Mouse (Mus musculus): ENCODE measurements around the gene Adgrl3. TPM values are rescaled to one million over a fixed set of nuclear protein-coding genes. Genes with fewer than 3 reads are reported as not detected.

The Adgrl3 gene
- polyA plus RNA-seq, 1 experiment from 2014 or later = 18.8 TPM

DNA sequence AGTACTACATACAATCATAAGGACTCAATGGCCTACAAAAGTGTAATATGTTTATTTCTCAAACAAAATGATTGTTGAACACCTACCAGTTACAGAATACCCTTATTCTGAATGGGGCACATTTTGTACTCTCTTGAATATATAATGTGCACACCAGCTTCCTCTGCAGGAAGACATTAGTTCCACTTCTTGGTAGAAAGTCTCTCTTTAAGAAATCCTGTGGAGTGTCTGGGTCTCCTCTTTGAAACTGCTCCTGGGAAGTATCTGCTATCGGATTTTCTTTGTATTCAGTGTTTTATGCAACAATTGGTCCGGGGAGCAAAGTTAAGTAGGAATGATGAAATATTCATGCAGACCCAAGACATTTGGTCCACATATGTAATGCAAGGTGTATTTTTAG lies 41.0 kb downstream of the Adgrl3 start:
- WGBS = 51% methylated on average over 2 of the region's 2 CpGs
- Histone ChIP-seq H3K4me2 (ENCODE audit: low read depth, low read length) (no peak overlapping the region), H3K4me3 (ENCODE audit: low read depth, low read length) (no peak overlapping the region)

DNA sequence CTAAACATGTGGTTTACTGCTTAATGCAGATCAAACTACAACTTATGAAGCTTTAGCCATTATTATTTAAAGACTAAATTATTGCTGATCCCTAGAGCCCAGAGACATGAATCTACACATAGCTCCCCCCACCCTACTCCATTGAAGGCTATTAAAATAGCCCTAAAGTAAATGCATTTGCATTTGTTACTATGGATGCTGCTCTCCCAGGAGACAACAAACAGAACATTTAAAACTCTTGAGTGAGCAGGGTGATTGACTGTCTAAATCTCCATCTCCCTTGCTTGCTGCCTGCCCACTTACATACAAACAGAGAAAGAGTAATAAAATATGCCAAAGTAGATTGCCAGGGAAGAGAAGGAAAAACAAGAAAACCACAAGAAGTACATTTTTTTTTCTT lies 41.4 kb downstream of the Adgrl3 start:
- Histone ChIP-seq H3K9me3 (replicated peaks; ENCODE audit: control insufficient read depth, low read length) (no peaks in the 10 kb centered on the region), H3K27me3 (ENCODE audit: control insufficient read depth, insufficient read depth, low read length) (no peaks in the 10 kb centered on the region), H3K9ac (replicated peaks; ENCODE audit: low read length) (no peak overlapping the region), H3K4me1 (ENCODE audit: control insufficient read depth, insufficient read depth, low read length) (no peaks in the 10 kb centered on the region), H3K4me2 (ENCODE audit: low read depth, low read length) (no peak overlapping the region), H3K4me3 (ENCODE audit: low read depth, low read length) (no peak overlapping the region), H3K27ac (replicated peaks; ENCODE audit: low read depth, low read length) (no peak overlapping the region), H3K36me3 (replicated peaks; ENCODE audit: control insufficient read depth, insufficient read depth, low read depth, low read length) (no peaks in the 10 kb centered on the region)
- DNase-seq (ENCODE audit: low spot score) (no peak), ATAC-seq (replicated peaks; ENCODE audit: insufficient number of reproducible peaks, low FRiP score, low TSS enrichment, low read depth) (no peak)

More for the DNA sequence above, 41.0 kb downstream of the Adgrl3 start:
- Histone ChIP-seq H3K27ac (replicated peaks; ENCODE audit: low read depth, low read length) (no peak overlapping the region), H3K4me1 (ENCODE audit: control insufficient read depth, insufficient read depth, low read length) (no peaks in the 10 kb centered on the region), H3K27me3 (ENCODE audit: control insufficient read depth, insufficient read depth, low read length) (no peaks in the 10 kb centered on the region), H3K36me3 (replicated peaks; ENCODE audit: control insufficient read depth, insufficient read depth, low read depth, low read length) (no peaks in the 10 kb centered on the region), H3K9ac (replicated peaks; ENCODE audit: low read length) (no peak overlapping the region), H3K9me3 (replicated peaks; ENCODE audit: control insufficient read depth, low read length) (no peaks in the 10 kb centered on the region)
- no peak for DNase-seq (ENCODE audit: low spot score)
- no peak for ATAC-seq (replicated peaks; ENCODE audit: insufficient number of reproducible peaks, low FRiP score, low TSS enrichment, low read depth)

DNA sequence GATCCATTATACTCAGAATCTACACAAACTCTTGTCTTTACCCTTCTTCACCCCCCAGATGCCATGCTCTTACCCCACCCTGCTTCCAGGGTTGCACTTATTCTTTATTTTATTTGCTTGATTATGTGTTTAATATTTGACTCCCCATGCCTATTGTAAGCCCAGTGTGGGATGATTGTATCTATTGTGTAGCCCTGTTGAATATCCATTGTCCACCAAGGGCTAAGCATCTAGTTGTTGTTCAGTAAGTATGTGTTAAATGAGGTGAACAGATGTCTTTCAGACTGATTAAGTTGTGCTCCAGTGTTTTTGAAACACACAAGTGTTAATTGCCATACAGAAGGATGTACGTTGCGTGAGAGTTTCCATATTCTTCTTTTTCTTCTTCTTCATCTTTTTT lies 44.1 kb downstream of the Adgrl3 start:
- Histone ChIP-seq H3K36me3 (replicated peaks; ENCODE audit: control insufficient read depth, insufficient read depth, low read depth, low read length) (no peaks in the 10 kb centered on the region), H3K4me1 (ENCODE audit: control insufficient read depth, insufficient read depth, low read length) (no peaks in the 10 kb centered on the region), H3K27me3 (ENCODE audit: control insufficient read depth, insufficient read depth, low read length) (no peaks in the 10 kb centered on the region), H3K4me3 (ENCODE audit: low read depth, low read length) (no peak overlapping the region), H3K4me2 (ENCODE audit: low read depth, low read length) (no peak overlapping the region), H3K9me3 (replicated peaks; ENCODE audit: control insufficient read depth, low read length) (no peaks in the 10 kb centered on the region), H3K27ac (replicated peaks; ENCODE audit: low read depth, low read length) (no peak overlapping the region), H3K9ac (replicated peaks; ENCODE audit: low read length) (no peak overlapping the region)
- 89% methylated on average over 2 of the region's 2 CpGs for WGBS
- no peak for DNase-seq (ENCODE audit: low spot score)
- ATAC-seq (replicated peaks; ENCODE audit: insufficient number of reproducible peaks, low FRiP score, low TSS enrichment, low read depth) = no peak

DNA sequence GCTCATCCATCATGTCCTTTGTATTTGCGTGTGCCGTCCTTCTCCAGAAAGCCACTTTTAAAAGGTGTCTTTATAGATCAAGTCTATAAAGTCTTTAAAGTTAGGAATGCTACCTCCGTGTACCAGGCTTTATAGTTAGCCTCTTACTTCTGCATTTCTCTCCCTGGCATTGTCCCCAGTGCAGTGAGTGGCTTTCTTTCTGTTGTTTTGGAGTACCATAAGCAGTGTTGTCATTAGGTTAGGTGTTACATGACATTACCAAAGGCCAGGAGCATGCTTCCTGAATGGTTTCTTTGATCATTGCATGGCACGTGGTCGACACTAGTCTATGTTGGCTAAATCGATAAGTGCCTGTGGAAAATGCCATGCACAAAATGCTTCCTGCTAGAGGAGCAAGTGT lies 48.2 kb downstream of the Adgrl3 start:
- DNase-seq (ENCODE audit: low spot score) (no peak), ATAC-seq (replicated peaks; ENCODE audit: insufficient number of reproducible peaks, low FRiP score, low TSS enrichment, low read depth) (no peak)
- Histone ChIP-seq H3K27me3 (ENCODE audit: control insufficient read depth, insufficient read depth, low read length) (no peaks in the 10 kb centered on the region), H3K9ac (replicated peaks; ENCODE audit: low read length) (no peak overlapping the region), H3K4me1 (ENCODE audit: control insufficient read depth, insufficient read depth, low read length) (no peaks in the 10 kb centered on the region), H3K9me3 (replicated peaks; ENCODE audit: control insufficient read depth, low read length) (no peaks in the 10 kb centered on the region), H3K36me3 (replicated peaks; ENCODE audit: control insufficient read depth, insufficient read depth, low read depth, low read length) (no peaks in the 10 kb centered on the region), H3K27ac (replicated peaks; ENCODE audit: low read depth, low read length) (no peak overlapping the region), H3K4me2 (ENCODE audit: low read depth, low read length) (no peak overlapping the region), H3K4me3 (ENCODE audit: low read depth, low read length) (no peak overlapping the region)
- 81% methylated on average over 6 of the region's 6 CpGs for WGBS

DNA sequence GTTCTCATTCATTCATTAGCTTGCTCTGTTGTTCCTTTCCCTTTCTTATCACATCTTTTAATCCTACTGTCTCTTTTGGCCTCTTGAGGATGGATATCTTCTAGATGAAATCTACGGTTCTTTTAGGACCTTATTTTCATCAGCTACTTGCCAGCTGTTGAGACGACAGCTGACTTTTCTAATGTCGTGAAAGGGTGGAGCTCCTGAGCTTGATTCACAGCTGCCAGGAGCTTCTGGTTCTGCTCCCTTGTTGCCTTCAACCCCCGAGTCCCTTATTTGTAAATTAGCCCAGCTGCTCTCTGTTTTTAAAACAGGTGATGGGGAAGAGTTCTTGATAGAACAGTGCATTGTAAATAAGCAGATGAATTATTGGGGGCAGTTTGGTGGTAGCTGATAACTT lies 48.9 kb downstream of the Adgrl3 start:
- Histone ChIP-seq H3K4me1 (ENCODE audit: control insufficient read depth, insufficient read depth, low read length) (no peaks in the 10 kb centered on the region), H3K36me3 (replicated peaks; ENCODE audit: control insufficient read depth, insufficient read depth, low read depth, low read length) (no peaks in the 10 kb centered on the region), H3K27ac (replicated peaks; ENCODE audit: low read depth, low read length) (no peak overlapping the region), H3K9me3 (replicated peaks; ENCODE audit: control insufficient read depth, low read length) (no peaks in the 10 kb centered on the region), H3K4me3 (ENCODE audit: low read depth, low read length) (no peak overlapping the region), H3K4me2 (ENCODE audit: low read depth, low read length) (no peak overlapping the region), H3K27me3 (ENCODE audit: control insufficient read depth, insufficient read depth, low read length) (no peaks in the 10 kb centered on the region), H3K9ac (replicated peaks; ENCODE audit: low read length) (no peak overlapping the region)
- DNase-seq (ENCODE audit: low spot score) (no peak), ATAC-seq (replicated peaks; ENCODE audit: insufficient number of reproducible peaks, low FRiP score, low TSS enrichment, low read depth) (no peak)
- 66% methylated on average over 4 of the region's 4 CpGs for WGBS

DNA sequence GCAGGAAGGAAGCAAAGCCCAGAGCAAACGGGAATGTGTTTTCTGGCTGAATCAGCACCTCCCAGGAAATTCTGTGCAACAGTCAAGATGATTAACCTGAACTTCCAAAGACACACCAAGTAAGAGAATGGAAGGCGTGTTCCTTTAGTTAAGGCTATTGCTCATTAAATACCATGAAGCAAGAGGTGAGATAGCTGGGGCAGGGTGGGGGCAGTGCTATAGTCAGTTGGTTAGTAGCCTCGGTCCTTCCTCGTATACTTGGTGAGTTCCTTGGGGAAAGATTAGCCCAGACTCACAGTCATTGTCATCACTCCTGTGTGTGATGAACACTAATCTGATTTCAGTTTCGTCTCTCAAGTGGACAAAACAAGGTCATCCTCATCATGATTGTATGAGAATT lies 53.0 kb downstream of the Adgrl3 start:
- Histone ChIP-seq H3K27me3 (ENCODE audit: control insufficient read depth, insufficient read depth, low read length) (no peaks in the 10 kb centered on the region), H3K9ac (replicated peaks; ENCODE audit: low read length) (no peak overlapping the region), H3K4me3 (ENCODE audit: low read depth, low read length) (no peak overlapping the region), H3K36me3 (replicated peaks; ENCODE audit: control insufficient read depth, insufficient read depth, low read depth, low read length) (no peaks in the 10 kb centered on the region), H3K4me2 (ENCODE audit: low read depth, low read length) (no peak overlapping the region), H3K4me1 (ENCODE audit: control insufficient read depth, insufficient read depth, low read length) (no peaks in the 10 kb centered on the region), H3K9me3 (replicated peaks; ENCODE audit: control insufficient read depth, low read length) (no peaks in the 10 kb centered on the region), H3K27ac (replicated peaks; ENCODE audit: low read depth, low read length) (no peak overlapping the region)
- DNase-seq (ENCODE audit: low spot score) = no peak
- no peak for ATAC-seq (replicated peaks; ENCODE audit: insufficient number of reproducible peaks, low FRiP score, low TSS enrichment, low read depth)
- WGBS = 81% methylated on average over 5 of the region's 5 CpGs

DNA sequence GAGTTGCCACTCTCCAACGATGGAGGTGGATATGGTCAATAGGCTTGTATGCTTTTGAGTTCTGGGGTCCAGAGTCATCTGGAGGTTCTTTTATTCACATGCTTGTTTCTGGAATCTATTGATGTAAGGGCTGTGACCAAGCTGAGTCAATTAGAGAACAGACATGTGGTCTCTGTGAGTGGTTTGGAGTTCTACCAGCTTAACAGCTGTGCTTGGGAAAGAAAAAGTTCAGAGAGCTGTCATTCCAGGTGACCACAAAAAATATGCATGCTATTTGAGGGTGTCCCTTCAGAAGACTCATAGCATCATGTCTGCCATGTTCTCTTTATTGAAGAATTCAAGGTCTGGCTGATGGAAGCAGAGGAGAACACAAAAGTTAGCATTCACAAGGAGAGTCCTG lies 53.9 kb downstream of the Adgrl3 start:
- no peak overlapping the region for H3K4me2 ChIP-seq (ENCODE audit: low read depth, low read length)
- no peak overlapping the region for H3K9ac ChIP-seq (replicated peaks; ENCODE audit: low read length)
- no peaks in the 10 kb centered on the region for H3K27me3 ChIP-seq (ENCODE audit: control insufficient read depth, insufficient read depth, low read length)
- H3K4me3 ChIP-seq (ENCODE audit: low read depth, low read length) = no peak overlapping the region
- ATAC-seq (replicated peaks; ENCODE audit: insufficient number of reproducible peaks, low FRiP score, low TSS enrichment, low read depth) = no peak
- no peaks in the 10 kb centered on the region for H3K4me1 ChIP-seq (ENCODE audit: control insufficient read depth, insufficient read depth, low read length)
- H3K27ac ChIP-seq (replicated peaks; ENCODE audit: low read depth, low read length) = no peak overlapping the region
- H3K36me3 ChIP-seq (replicated peaks; ENCODE audit: control insufficient read depth, insufficient read depth, low read depth, low read length) = no peaks in the 10 kb centered on the region
- 73% methylated on average over 1 of the region's 1 CpGs for WGBS
- DNase-seq (ENCODE audit: low spot score) = no peak
- H3K9me3 ChIP-seq (replicated peaks; ENCODE audit: control insufficient read depth, low read length) = no peaks in the 10 kb centered on the region

DNA sequence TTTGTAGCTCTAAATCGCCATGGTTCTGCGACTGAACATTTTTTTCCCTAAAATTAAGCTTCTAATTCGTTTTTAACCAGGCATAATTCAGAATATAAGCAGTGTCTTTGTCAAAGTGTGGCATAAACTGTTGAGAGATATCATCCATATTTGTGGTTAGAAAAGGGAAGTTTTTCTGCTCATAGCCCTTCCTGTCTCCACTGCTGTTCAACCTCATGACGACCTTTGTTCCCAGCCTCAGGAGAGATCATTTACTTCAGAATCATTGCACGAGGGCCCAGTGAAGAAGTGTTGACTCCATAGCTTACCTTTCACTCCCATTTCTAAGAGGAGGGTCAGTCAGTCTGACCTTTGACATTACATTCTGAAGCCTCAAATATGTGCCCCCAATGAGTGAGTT lies 56.4 kb downstream of the Adgrl3 start:
- Histone ChIP-seq H3K9me3 (replicated peaks; ENCODE audit: control insufficient read depth, low read length) (no peaks in the 10 kb centered on the region), H3K4me2 (ENCODE audit: low read depth, low read length) (no peak overlapping the region), H3K36me3 (replicated peaks; ENCODE audit: control insufficient read depth, insufficient read depth, low read depth, low read length) (no peaks in the 10 kb centered on the region), H3K27me3 (ENCODE audit: control insufficient read depth, insufficient read depth, low read length) (no peaks in the 10 kb centered on the region), H3K4me1 (ENCODE audit: control insufficient read depth, insufficient read depth, low read length) (no peaks in the 10 kb centered on the region), H3K27ac (replicated peaks; ENCODE audit: low read depth, low read length) (no peak overlapping the region), H3K9ac (replicated peaks; ENCODE audit: low read length) (no peak overlapping the region), H3K4me3 (ENCODE audit: low read depth, low read length) (no peak overlapping the region)
- no peak for ATAC-seq (replicated peaks; ENCODE audit: insufficient number of reproducible peaks, low FRiP score, low TSS enrichment, low read depth)
- DNase-seq (ENCODE audit: low spot score) = no peak
- 56% methylated on average over 5 of the region's 5 CpGs for WGBS

DNA sequence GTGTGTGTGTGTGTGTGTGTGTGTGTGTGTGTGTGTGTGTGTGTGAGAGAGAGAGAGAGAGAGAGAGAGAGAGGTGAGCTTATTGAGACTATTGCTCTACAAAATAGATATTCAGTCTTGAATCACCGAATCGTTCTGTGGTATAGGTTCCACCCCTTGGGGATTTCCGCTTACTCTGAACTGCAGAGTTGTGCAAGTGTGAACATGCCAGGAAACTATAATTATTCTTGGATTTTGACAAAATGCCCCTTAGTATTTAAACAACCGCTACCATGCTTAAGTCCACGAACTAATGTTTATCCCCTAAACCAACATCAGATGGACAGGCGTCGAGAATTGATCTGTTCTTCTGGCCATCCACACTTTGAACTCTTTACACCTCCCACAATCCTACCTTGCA lies 57.1 kb downstream of the Adgrl3 start:
- DNase-seq (ENCODE audit: low spot score) (no peak), ATAC-seq (replicated peaks; ENCODE audit: insufficient number of reproducible peaks, low FRiP score, low TSS enrichment, low read depth) (no peak)
- no peaks in the 10 kb centered on the region for H3K27me3 ChIP-seq (ENCODE audit: control insufficient read depth, insufficient read depth, low read length)
- H3K36me3 ChIP-seq (replicated peaks; ENCODE audit: control insufficient read depth, insufficient read depth, low read depth, low read length) = no peaks in the 10 kb centered on the region
- no peaks in the 10 kb centered on the region for H3K4me1 ChIP-seq (ENCODE audit: control insufficient read depth, insufficient read depth, low read length)
- no peak overlapping the region for H3K27ac ChIP-seq (replicated peaks; ENCODE audit: low read depth, low read length)
- no peak overlapping the region for H3K4me3 ChIP-seq (ENCODE audit: low read depth, low read length)
- H3K9ac ChIP-seq (replicated peaks; ENCODE audit: low read length) = no peak overlapping the region
- WGBS = 85% methylated on average over 7 of the region's 7 CpGs
- no peak overlapping the region for H3K4me2 ChIP-seq (ENCODE audit: low read depth, low read length)
- no peaks in the 10 kb centered on the region for H3K9me3 ChIP-seq (replicated peaks; ENCODE audit: control insufficient read depth, low read length)
